Mouse (Mus musculus) hindbrain, embryonic 13.5 days (tissue): ENCODE measurements around the gene Mmp12. TPM values are rescaled to one million over a fixed set of nuclear protein-coding genes. Genes with fewer than 3 reads are reported as not detected.
"Not testable (repeated sequence)": the region's sequence is repeated elsewhere in the genome, so short reads cannot be mapped to it uniquely, and the experiment has no call there.

ENCODE experiments used
- ATAC-seq: fragments of 200-750 bp; cut with Nextera tagmentation; 2 replicates; pipeline ENCODE4 v1.8.0; 2017; ENCODE audit warnings: moderate TSS enrichment; ENCODE audit not compliant: low FRiP score
- H3K27ac ChIP-seq: fragments of 300-500 bp; sonication (generic); 2 replicates; pipeline ENCODE4 v1.5.1; 2015; ENCODE audit warnings: inconsistent platforms, mild to moderate bottlenecking, moderate library complexity
- H3K27me3 ChIP-seq: fragments of 300-500 bp; sonication (generic); 2 replicates; pipeline ENCODE4 v1.6.1; 2015; ENCODE audit warnings: mild to moderate bottlenecking, inconsistent platforms
- H3K36me3 ChIP-seq: fragments of 300-500 bp; sonication (generic); 2 replicates; pipeline ENCODE4 v1.6.1; 2015; ENCODE audit warnings: mild to moderate bottlenecking, inconsistent platforms
- H3K4me1 ChIP-seq: fragments of 300-500 bp; sonication (generic); replicated peaks from 2 replicates; pipeline ENCODE4 v1.6.1; 2015; ENCODE audit warnings: inconsistent platforms
- H3K4me2 ChIP-seq: fragments of 300-500 bp; sonication (generic); 2 replicates; pipeline ENCODE4 v1.6.1; 2015; ENCODE audit warnings: inconsistent platforms, mild to moderate bottlenecking, moderate library complexity
- H3K4me3 ChIP-seq: fragments of 300-500 bp; sonication (generic); 2 replicates; pipeline ENCODE4 v1.5.1; 2015; ENCODE audit warnings: mild to moderate bottlenecking, inconsistent platforms
- H3K9ac ChIP-seq: fragments of 300-500 bp; sonication (generic); 2 replicates; pipeline ENCODE4 v1.6.1; 2015; ENCODE audit warnings: mild to moderate bottlenecking, inconsistent platforms
- H3K9me3 ChIP-seq: fragments of 300-500 bp; sonication (generic); 2 replicates; pipeline ENCODE4 v1.6.1; 2016; ENCODE audit warnings: inconsistent platforms
- whole genome bisulfite sequencing: fragments of 180-500 bp; shearing (Covaris S2); methylation state at CpG from one replicate; pipeline ENCODE4 v1.1.7; 2015; 5-methylcytosine and 5-hydroxymethylcytosine counted together
- polyA plus RNA-seq: library from polyadenylated mRNA; unstranded; fragments of >200 nt; fragmentation: Nextera tagmentation; extraction: Ambion mirVana; gene quantifications from 2 replicates; pipeline ENCODE4 v1.2.1, GENCODE M21; 2015

The Mmp12 gene
- polyA plus RNA-seq: not detected in 2 replicates

- Histone ChIP-seq H3K4me1 (no peaks in the 10 kb centered on the region), H3K9me3 (no peaks in the 10 kb centered on the region), H3K4me2 (no peak within 1 kb of the TSS), H3K36me3 (no peaks in the 10 kb centered on the region), H3K4me3 (no peak within 1 kb of the TSS), H3K27ac (no peak within 1 kb of the TSS), H3K9ac (no peak within 1 kb of the TSS), H3K27me3 (no peaks in the 10 kb centered on the region)
- ATAC-seq: no peak
Observed at GRCm38 (mm10) chr9:7344107-7344506, at the start of gene Mmp12. Gene Mmp12 (plus strand): TSS chr9:7344381.

DNA sequence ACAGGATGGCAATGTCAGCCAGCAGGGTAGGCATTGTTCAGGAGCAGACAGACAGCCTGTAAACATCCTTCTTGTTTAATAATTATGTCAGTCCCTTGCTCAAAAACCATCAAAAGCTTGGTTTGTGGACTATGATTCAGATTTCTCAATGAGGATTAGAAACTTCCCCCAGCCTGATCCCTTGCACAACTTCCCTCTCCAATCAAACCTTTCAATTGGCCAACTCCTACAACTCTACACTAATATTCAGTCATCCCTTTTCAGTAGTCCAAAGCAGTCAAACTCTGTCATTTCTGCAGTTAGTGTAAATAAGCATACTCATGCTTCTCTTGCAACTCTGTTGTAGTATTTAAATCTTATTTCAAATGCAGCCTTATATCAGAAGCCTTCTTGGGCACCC, 12.3 kb upstream of the Mmp12 start:
- H3K4me2 ChIP-seq: no peak overlapping the region
- no peak overlapping the region for H3K27ac ChIP-seq
- no peaks in the 10 kb centered on the region for H3K27me3 ChIP-seq
- H3K4me1 ChIP-seq: no peaks in the 10 kb centered on the region
- H3K36me3 ChIP-seq: no peaks in the 10 kb centered on the region
- H3K4me3 ChIP-seq: no peak overlapping the region
- H3K9ac ChIP-seq: no peak overlapping the region
- no peak for ATAC-seq
- no peaks in the 10 kb centered on the region for H3K9me3 ChIP-seq

DNA sequence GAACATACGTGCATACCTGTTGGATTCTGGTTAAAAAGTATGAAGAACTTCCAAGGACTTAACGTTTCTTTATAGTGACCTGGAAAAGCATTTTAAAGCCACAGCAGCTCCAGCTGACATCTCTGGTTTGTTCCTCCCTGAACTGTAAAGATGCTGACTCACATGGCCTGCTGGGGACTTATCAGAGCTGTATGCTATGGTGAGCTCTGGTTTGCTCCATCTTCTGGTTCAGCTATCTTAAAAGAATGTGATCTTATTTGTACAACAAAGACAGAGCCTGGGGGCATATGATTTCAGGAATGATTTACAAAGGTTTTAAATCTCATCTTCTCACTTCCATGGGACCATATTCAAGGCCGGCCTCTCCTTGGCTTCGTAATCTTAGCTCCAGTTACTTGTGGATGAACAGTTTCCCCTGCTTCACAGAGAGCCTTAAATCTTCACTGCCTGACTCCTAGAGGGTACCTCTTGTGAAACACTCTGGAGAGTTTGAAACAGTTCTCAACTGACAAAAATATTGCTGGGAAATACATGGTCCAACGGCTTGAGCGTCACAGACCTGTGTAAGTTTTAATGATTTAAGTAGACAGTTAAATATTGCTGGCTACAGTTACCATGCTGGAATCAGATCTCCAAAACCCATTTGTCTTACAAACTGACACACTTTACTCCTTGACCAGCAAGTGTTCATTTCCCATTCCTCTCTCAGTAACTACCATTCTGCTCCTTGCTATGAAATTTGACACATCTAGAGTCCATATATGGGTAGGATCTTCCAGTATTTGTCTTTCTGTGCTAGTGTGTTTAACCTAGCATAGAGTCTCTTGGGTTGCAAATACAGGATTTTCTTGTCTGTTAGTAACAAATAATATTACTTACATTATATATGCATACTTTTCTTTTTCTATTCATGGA, 8.2 kb upstream of the Mmp12 start:
- Histone ChIP-seq H3K9ac (no peak overlapping the region), H3K36me3 (no peaks in the 10 kb centered on the region), H3K27me3 (no peaks in the 10 kb centered on the region), H3K4me1 (no peaks in the 10 kb centered on the region), H3K9me3 (no peaks in the 10 kb centered on the region), H3K27ac (no peak overlapping the region), H3K4me3 (no peak overlapping the region), H3K4me2 (no peak overlapping the region)
- 94% methylated on average over 5 of the region's 6 CpGs for WGBS
- no peak for ATAC-seq

DNA sequence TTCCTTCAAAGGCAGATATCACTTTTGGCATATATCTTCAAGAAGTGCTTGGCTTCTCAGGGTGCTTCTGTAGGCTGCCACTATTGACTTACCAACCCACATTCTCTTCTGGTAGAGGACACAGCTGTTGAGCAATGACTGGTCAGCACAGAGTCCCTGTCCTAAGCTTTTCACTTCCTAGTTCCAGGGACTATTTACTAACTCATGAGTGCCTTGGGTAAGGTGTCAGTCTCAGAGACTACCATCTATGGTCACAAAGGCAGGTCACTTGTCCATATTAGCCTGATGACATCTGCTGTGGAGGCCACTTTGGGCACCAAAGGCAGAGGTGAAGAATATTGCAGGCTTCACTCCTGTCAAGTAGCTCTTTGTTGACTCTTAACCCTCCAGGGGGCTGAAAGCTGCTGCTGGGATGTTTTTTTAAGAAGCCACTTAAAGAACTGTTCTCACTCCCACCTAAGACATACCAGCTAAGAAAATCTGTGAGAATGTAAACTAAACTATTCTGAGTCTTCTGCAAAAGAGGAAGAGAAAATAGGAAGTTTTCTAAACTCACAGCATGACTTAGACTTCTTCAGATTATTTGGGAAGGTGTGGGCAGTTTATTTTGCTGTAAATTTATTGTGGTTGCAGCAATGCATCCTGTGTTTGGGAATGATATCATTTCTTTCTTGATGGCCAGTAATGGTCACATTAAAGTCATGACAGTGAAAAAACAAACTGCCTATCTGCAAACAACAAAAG, 7.3 kb upstream of the Mmp12 start:
- Histone ChIP-seq H3K4me1 (no peaks in the 10 kb centered on the region), H3K4me3 (no peak overlapping the region), H3K36me3 (no peaks in the 10 kb centered on the region), H3K27me3 (no peaks in the 10 kb centered on the region), H3K4me2 (no peak overlapping the region), H3K9ac (no peak overlapping the region), H3K27ac (no peak overlapping the region), H3K9me3 (no peaks in the 10 kb centered on the region)
- no peak for ATAC-seq

- H3K9me3 ChIP-seq: no peaks in the 10 kb centered on the region
- no peaks in the 10 kb centered on the region for H3K36me3 ChIP-seq
- H3K9ac ChIP-seq: no peak overlapping the region
- H3K4me1 ChIP-seq: no peaks in the 10 kb centered on the region
- no peaks in the 10 kb centered on the region for H3K27me3 ChIP-seq
- WGBS: 88% methylated on average over 2 of the region's 2 CpGs
- H3K4me2 ChIP-seq: no peak overlapping the region
- no peak overlapping the region for H3K27ac ChIP-seq
- no peak for ATAC-seq
- no peak overlapping the region for H3K4me3 ChIP-seq
Observed at GRCm38 (mm10) chr9:7345513-7345912, 1.3 kb downstream of the Mmp12 start.

DNA sequence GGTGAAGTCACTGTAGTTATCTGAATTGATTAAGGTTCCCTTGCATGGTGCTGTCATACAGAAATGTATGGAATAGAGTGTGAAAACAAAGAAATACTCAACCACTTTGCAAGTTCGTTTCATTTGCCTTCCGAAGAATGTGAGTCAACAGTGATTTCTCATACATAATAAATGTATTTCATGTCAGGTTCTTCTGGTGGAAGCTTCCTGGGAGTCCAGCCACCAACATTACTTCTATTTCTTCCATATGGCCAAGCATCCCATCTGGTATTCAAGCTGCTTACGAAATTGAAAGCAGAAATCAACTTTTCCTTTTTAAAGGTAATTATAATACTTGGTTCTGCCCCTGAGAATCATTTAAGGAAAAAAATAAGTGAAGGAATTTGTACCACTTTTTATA, 10.4 kb downstream of the Mmp12 start:
- Histone ChIP-seq H3K36me3 (no peaks in the 10 kb centered on the region), H3K27ac (no peak overlapping the region), H3K9me3 (no peaks in the 10 kb centered on the region), H3K9ac (no peak overlapping the region), H3K4me2 (no peak overlapping the region), H3K27me3 (no peaks in the 10 kb centered on the region), H3K4me1 (no peaks in the 10 kb centered on the region), H3K4me3 (no peak overlapping the region)
- ATAC-seq: no peak
- 88% methylated on average over 3 of the region's 3 CpGs for WGBS

- Histone ChIP-seq H3K9me3 (no peaks in the 10 kb centered on the region), H3K4me2 (no peak within 1 kb of the TSS)
- no peak for ATAC-seq
Observed at GRCm38 (mm10) chr9:7387947-7388346, 43.8 kb downstream of the Mmp12 start, which contains the start of gene Mmp1b. Gene Mmp1b (minus strand): TSS chr9:7388047.

GRCm38 (mm10) chr9:7396556-7396955, 52.4 kb downstream of the Mmp12 start:
- not testable (repeated sequence) for H3K9me3 ChIP-seq, H3K4me1 ChIP-seq, H3K4me2 ChIP-seq, H3K9ac ChIP-seq, H3K36me3 ChIP-seq, H3K27me3 ChIP-seq, ATAC-seq, H3K4me3 ChIP-seq, H3K27ac ChIP-seq
- 81% methylated on average over 8 of the region's 8 CpGs for WGBS

More at GRCm38 (mm10) chr9:7387947-7388346, 43.8 kb downstream of the Mmp12 start, which contains the start of gene Mmp1b:
- no peaks in the 10 kb centered on the region for H3K27me3 ChIP-seq
- H3K4me1 ChIP-seq: no peaks in the 10 kb centered on the region
- H3K27ac ChIP-seq: no peak within 1 kb of the TSS
- no peak within 1 kb of the TSS for H3K4me3 ChIP-seq
- H3K9ac ChIP-seq: no peak within 1 kb of the TSS
- H3K36me3 ChIP-seq: no peaks in the 10 kb centered on the region

Other genes starting within 250 kb of the Mmp12 start
- gene Dync2h1, start 159.9 kb upstream of the Mmp12 start, polyA plus RNA-seq: 22.0 and 23.2 TPM in 2 replicates
- gene Dcun1d5, start 159.9 kb upstream of the Mmp12 start, polyA plus RNA-seq: 115 and 117 TPM in 2 replicates
- gene Mmp13, start 71.9 kb upstream of the Mmp12 start, polyA plus RNA-seq: not detected in 2 replicates
- not detected in 2 replicates for gene Mmp1b, start 43.7 kb downstream of the Mmp12 start, polyA plus RNA-seq
- not detected in 2 replicates for gene Mmp3, start 101.4 kb downstream of the Mmp12 start, polyA plus RNA-seq
- gene Mmp10, start 158.0 kb downstream of the Mmp12 start, polyA plus RNA-seq: not detected in 2 replicates
- 0.10 and 0.39 TPM in 2 replicates for gene Mmp8, start 214.1 kb downstream of the Mmp12 start, polyA plus RNA-seq
- not detected in 2 replicates for gene Mmp27, start 227.0 kb downstream of the Mmp12 start, polyA plus RNA-seq